Mouse (Mus musculus): ENCODE data around the gene Abcg2. TPM values are rescaled to one million over a fixed set of nuclear protein-coding genes. Genes with fewer than 3 reads are reported as not detected.

Abcg2 gene
- polyA plus RNA-seq, 1 experiment from 2014 or later = 66.9 TPM

DNA sequence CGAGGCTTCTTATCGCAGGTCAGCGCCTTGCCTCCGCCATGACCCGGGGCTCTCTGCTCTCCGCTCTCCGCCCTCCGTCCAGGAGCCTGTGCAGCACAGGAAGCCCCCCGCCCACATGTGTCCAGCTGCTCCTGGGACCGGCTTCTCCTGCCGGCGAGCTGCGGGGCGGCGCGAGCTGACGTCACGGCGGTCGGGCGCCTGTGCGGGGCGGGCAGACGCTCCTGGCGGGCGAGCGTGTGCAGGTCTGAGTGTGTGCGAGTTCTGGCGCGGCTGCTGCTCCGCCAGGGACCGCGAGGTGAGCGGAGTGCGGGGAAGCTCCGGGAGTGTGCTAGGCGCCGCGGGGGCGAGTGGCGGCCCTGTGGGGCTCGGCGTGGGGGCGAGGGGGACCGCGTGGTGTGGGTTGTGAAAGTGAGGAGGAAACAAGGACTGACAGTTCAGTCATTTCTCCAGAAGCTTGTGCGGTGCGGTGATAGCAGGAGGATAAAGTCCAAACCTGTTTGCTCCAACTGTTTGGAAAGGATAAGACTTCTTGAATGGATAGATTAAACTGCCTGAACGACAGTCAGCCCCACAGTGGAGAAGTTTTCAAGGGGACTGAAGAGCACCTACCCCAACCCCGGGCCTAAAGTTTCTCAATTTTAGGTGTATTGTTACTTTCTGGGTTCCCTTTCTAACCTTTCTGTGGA, 56.2 kb downstream of the Abcg2 start:
- Histone ChIP-seq H3K36me3 (no peaks in the 10 kb centered on the region), H3K27ac (peak overlapping the region; percentile 68), H3K9me3 (no peaks in the 10 kb centered on the region), H3K4me1 (peaks cover 4% of the 10 kb centered on the region; the same call in 1 of the 2 replicates), H3K4me3 (replicated peaks) (peak overlapping the region; percentile 66), H3K4me2 (peak overlapping the region; percentile 80), H3K9ac (peak overlapping the region; percentile 58), H3K27me3 (replicated peaks) (no peaks in the 10 kb centered on the region)
- under 1% methylated on average over 50 of the region's 50 CpGs for WGBS
- peak; percentile 94 for ATAC-seq (ENCODE audit: insufficient read depth, low FRiP score, low read depth)

DNA sequence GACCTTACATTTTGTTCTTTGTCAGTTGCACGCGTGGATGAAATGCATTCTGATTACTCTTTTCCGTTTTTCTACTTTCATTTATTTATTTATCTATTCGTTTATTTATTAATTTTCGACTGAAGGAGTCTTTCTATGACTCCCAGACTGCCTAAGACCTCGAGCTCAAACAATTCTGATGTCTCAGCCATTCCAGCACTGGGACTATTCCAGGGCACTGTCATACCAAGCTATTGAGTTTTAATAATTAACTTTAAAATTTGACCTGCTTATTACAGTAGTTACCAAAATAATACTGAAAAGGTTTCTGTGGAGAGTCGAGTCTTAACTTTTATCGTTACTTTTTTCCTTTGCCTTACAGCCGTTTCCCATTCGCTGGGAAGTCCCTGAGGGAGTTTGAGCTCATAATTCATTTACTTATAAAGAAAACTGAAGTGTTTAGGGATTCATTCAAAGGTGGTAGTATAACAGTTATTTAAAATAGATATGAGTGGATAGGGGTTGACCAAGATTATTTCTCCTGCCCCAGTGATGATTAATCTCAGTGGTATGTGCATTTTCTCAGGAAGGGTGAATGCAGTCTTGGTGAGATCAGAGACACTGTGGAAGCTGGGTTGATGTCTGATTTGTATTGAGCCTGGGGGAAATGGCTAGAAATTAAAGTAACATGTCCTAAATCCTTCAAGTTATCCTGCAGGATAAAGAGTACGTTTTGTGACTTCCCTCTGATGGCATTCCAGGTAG, 56.9 kb downstream of the Abcg2 start:
- Histone ChIP-seq H3K27ac (no peak overlapping the region), H3K9me3 (no peaks in the 10 kb centered on the region), H3K4me1 (peaks cover 4% of the 10 kb centered on the region; the same call in 1 of the 2 replicates), H3K4me2 (peak overlapping the region; percentile 80), H3K36me3 (no peaks in the 10 kb centered on the region), H3K27me3 (replicated peaks) (no peaks in the 10 kb centered on the region), H3K9ac (0 out of 2 replicates have a peak overlapping the region, but pooled peaks have one; percentile 58), H3K4me3 (replicated peaks) (peak overlapping the region; percentile 66)
- no peak for ATAC-seq (ENCODE audit: insufficient read depth, low FRiP score, low read depth)
- 27% methylated on average over 11 of the region's 11 CpGs for WGBS

DNA sequence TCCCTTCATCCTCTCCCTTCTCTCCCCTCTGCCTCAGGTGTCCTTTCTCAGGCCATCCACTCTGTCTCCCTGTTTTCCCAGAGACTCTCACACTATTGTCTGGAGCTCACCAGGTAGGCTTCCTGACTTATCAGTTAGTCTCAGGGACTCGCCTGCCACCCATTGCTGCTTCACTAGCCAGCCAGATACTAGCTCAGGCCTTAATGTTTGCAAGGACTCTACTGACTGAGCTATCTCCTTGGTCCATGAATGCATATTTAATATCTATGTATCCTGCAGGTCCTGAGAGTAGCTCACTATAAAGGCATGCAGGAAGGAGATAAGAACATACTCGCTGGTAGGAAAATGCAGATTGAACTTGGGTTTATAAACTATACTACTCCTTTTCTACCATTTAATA, 57.9 kb downstream of the Abcg2 start:
- WGBS = 71% methylated on average over 2 of the region's 2 CpGs
- peak overlapping the region; percentile 29; the same call in 1 of the 2 replicates for H3K4me2 ChIP-seq
- H3K9me3 ChIP-seq = no peaks in the 10 kb centered on the region
- no peak overlapping the region for H3K27ac ChIP-seq
- no peak overlapping the region for H3K9ac ChIP-seq
- ATAC-seq (ENCODE audit: insufficient read depth, low FRiP score, low read depth) = peak; percentile 84
- H3K27me3 ChIP-seq (replicated peaks) = no peaks in the 10 kb centered on the region
- H3K4me3 ChIP-seq (replicated peaks) = no peak overlapping the region
- peaks cover 4% of the 10 kb centered on the region; the same call in 1 of the 2 replicates for H3K4me1 ChIP-seq
- no peaks in the 10 kb centered on the region for H3K36me3 ChIP-seq

DNA sequence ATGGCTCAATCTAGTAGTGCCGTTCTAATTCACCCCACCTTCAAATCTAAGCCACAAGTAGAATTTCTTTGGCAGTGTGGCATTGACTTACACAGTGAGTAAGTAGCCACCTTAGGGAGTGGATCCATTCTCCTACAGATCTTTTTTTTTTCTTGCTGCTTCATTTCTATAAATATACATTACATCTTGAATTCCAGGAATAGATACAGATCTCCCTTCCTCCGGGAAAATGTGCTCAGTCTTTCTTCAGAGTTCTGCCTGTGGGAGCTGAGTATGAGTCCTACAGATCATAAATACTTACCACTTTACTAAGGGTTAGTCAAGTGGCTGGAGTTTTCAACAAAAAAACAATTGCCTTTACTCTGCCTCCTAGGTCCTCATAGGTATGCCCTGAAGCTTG, 60.3 kb downstream of the Abcg2 start:
- Histone ChIP-seq H3K4me1 (no peaks in the 10 kb centered on the region), H3K36me3 (no peaks in the 10 kb centered on the region), H3K27me3 (replicated peaks) (no peaks in the 10 kb centered on the region), H3K4me2 (no peak overlapping the region), H3K9me3 (no peaks in the 10 kb centered on the region), H3K9ac (no peak overlapping the region), H3K27ac (no peak overlapping the region), H3K4me3 (replicated peaks) (no peak overlapping the region)
- no peak for ATAC-seq (ENCODE audit: insufficient read depth, low FRiP score, low read depth)
- WGBS = 67% methylated on average over 2 of the region's 2 CpGs

DNA sequence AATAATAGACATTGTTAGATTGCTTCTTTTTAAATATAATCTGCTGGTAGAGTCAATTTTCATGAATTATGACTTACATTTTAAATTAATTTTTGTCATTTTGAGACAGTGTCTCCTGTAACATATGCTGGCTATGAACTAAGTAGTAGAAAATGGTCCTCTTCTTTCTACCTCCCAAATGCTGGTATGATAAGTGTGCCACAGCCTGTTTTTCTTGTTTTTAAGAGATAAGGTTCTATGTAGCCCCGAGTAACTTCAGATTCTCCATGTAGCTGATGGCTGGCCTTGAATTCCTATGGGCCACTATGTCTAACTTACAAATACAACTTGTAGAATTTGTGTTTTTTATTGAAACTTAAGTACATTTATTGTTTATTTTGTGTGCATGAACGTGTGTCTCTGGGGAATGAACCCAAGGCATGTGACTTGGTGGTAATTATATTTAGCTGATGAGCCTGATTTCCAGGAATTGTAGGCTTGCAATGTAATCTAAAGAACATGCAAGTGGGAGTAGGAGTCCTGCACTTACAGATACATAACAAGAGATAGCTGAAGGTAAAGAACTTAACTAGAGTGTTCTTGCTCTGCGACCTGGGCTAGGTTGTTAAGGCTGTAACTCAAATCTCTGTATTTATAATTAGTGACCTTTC, 63.9 kb downstream of the Abcg2 start:
- Histone ChIP-seq H3K27me3 (replicated peaks) (no peaks in the 10 kb centered on the region), H3K4me3 (replicated peaks) (no peak overlapping the region), H3K27ac (no peak overlapping the region), H3K9ac (no peak overlapping the region), H3K4me2 (no peak overlapping the region), H3K9me3 (no peaks in the 10 kb centered on the region), H3K4me1 (no peaks in the 10 kb centered on the region), H3K36me3 (no peaks in the 10 kb centered on the region)
- 57% methylated on average over 3 of the region's 3 CpGs for WGBS
- ATAC-seq (ENCODE audit: insufficient read depth, low FRiP score, low read depth) = peak; percentile 84; the same call in 1 of the 2 replicates

DNA sequence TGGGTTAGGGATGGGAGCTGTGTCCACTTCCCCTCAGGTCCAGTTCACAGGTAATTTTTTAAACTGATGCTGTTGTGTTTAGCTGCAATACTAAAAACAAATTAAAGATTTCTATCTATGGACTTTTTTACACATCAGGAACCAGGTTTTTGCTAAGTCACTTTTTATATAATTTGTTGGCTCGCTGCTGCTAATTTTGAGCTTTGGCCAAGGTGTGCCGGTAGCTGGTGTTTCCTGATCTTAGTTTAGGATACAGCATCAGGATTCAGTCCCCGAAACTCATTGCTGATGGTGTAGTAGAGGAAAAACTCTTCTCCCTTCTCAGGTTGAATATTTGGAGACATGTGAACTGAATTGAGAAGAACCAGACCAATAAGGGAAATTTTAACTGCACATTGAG, 65.8 kb downstream of the Abcg2 start:
- Histone ChIP-seq H3K27me3 (replicated peaks) (no peaks in the 10 kb centered on the region), H3K9me3 (no peaks in the 10 kb centered on the region), H3K4me1 (no peaks in the 10 kb centered on the region), H3K9ac (no peak overlapping the region), H3K27ac (no peak overlapping the region), H3K4me2 (no peak overlapping the region), H3K4me3 (replicated peaks) (no peak overlapping the region), H3K36me3 (no peaks in the 10 kb centered on the region)
- WGBS = 92% methylated on average over 3 of the region's 3 CpGs
- ATAC-seq (ENCODE audit: insufficient read depth, low FRiP score, low read depth) = no peak

DNA sequence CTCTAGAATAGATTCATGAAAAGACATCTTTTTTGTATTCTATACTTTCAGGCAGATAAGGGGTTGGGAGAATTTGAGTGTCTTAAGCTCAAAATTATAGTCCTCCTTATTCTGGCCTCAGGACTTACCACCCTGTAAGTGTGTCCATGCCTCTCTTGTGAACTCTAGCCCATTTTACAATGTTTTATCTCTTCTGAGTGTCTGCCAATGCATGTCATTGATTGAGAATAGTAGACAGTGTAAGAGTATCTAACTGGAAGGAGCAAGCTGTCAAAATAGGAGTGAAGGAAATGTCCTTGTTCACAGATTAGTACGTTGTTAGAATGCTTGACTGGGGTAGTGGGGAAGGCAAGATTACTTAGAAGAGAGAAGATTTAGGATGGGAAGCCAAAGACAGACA, 66.7 kb downstream of the Abcg2 start:
- Histone ChIP-seq H3K27me3 (replicated peaks) (no peaks in the 10 kb centered on the region), H3K4me3 (replicated peaks) (no peak overlapping the region), H3K36me3 (no peaks in the 10 kb centered on the region), H3K9ac (no peak overlapping the region), H3K27ac (no peak overlapping the region), H3K9me3 (no peaks in the 10 kb centered on the region), H3K4me2 (no peak overlapping the region), H3K4me1 (no peaks in the 10 kb centered on the region)
- WGBS = 49% methylated on average over 1 of the region's 1 CpGs
- ATAC-seq (ENCODE audit: insufficient read depth, low FRiP score, low read depth) = no peak

DNA sequence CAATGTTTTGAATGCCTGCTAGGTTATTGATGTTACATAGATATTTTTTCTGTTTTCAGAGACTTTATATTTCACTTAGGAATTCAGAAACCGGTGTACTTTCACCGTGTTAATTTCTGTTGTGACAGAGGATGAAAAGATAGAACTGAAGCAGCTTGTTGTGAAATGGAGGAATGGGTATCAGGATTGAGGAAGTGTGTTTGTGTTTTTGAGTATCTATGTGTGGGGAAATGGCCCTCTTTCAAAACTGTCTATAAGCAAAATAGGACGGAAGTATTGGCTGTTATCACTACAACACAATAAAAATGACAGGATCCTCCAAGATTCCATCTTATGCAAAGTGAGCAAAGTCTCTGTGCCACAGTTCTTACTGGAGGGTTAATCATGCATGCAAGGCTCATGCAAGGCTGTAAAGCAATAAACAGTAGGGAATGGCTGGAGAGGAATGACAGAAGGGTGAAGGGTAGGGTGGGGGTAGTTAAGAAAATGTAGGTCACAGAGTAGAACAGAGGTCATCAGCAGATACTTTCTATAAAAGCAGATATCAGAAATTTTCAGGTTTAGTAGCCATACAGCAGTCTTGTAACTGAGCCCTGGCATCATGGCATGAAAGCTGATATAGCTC, 76.7 kb downstream of the Abcg2 start:
- H3K4me3 ChIP-seq (replicated peaks) = no peak overlapping the region
- ATAC-seq (ENCODE audit: insufficient read depth, low FRiP score, low read depth) = no peak
- no peaks in the 10 kb centered on the region for H3K27me3 ChIP-seq (replicated peaks)
- H3K9me3 ChIP-seq = no peaks in the 10 kb centered on the region
- no peak overlapping the region for H3K27ac ChIP-seq
- H3K9ac ChIP-seq = no peak overlapping the region
- H3K36me3 ChIP-seq = no peaks in the 10 kb centered on the region
- no peaks in the 10 kb centered on the region for H3K4me1 ChIP-seq
- WGBS = 84% methylated on average over 3 of the region's 3 CpGs
- H3K4me2 ChIP-seq = no peak overlapping the region

DNA sequence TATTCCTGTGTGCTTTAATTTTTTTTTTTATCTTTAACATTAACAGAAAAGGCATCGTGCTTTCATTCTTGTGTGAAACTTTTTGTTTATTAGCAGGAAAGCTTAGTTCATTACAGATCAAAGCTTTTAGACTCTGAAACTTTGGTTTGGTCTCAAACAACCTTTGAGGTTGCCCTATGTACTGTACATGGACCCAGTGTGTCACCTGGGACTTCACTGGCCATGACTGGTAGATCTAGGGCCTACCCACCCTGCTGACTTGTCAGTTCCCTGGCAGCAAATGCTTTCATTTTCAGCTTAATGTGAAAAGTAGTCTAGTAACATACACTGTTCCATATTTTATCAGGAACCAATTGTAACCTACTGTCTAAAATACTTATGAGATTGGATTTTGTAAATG, 93.5 kb downstream of the Abcg2 start:
- Histone ChIP-seq H3K4me3 (replicated peaks) (no peak overlapping the region), H3K4me2 (no peak overlapping the region), H3K27me3 (replicated peaks) (no peaks in the 10 kb centered on the region), H3K9me3 (no peaks in the 10 kb centered on the region), H3K27ac (no peak overlapping the region), H3K4me1 (no peaks in the 10 kb centered on the region), H3K9ac (no peak overlapping the region), H3K36me3 (peaks cover 5% of the 10 kb centered on the region; the same call in 1 of the 2 replicates)
- 81% methylated on average over 1 of the region's 1 CpGs for WGBS
- no peak for ATAC-seq (ENCODE audit: insufficient read depth, low FRiP score, low read depth)

DNA sequence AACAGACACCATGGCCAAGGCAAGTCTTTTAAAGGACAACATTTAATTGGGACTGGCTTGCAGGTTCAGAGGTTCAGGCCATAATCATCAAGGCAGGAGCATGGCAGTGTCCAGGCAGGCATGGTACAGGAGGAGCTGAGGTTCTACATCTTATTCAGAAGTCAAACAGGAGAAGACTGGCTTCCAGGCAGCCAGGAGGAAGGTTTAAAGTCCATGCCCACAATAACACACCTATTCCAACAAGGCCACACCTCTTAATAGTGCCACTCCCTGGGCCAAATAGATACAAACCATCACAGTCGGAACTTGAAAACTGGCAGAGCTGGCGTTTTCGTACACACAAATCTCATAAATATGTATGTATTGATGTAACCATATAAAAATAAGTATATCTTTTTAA, 94.2 kb downstream of the Abcg2 start:
- Histone ChIP-seq H3K4me1 (no peaks in the 10 kb centered on the region), H3K4me2 (no peak overlapping the region), H3K36me3 (peaks cover 6% of the 10 kb centered on the region; the same call in 1 of the 2 replicates), H3K9ac (no peak overlapping the region), H3K27ac (no peak overlapping the region), H3K4me3 (replicated peaks) (no peak overlapping the region), H3K9me3 (no peaks in the 10 kb centered on the region), H3K27me3 (replicated peaks) (no peaks in the 10 kb centered on the region)
- ATAC-seq (ENCODE audit: insufficient read depth, low FRiP score, low read depth) = no peak
- 85% methylated on average over 3 of the region's 3 CpGs for WGBS

DNA sequence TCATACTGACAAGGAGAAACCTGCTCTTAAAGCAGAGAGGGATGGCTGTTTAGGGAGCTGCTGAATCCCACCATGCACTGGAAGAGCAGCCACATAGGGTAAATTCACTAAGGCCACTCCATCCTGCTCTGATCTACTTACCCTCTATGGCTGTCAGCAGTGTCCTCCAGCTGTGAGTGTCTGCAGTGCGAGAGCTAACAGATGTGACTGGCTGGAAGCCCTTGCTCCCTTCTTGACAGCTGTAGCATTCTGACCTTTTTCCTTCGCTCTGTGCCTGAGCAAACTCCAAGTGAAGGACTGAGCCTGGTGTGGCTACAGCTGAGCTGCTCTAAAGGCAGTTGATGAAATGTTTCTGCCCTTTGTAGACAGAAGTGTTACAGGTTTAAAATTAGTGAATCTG, 107.3 kb downstream of the Abcg2 start:
- WGBS = 53% methylated on average over 2 of the region's 2 CpGs
- Histone ChIP-seq H3K4me3 (replicated peaks) (no peak overlapping the region), H3K36me3 (no peaks in the 10 kb centered on the region), H3K9ac (no peak overlapping the region), H3K27ac (no peak overlapping the region), H3K4me1 (no peaks in the 10 kb centered on the region), H3K9me3 (no peaks in the 10 kb centered on the region), H3K27me3 (replicated peaks) (no peaks in the 10 kb centered on the region), H3K4me2 (no peak overlapping the region)
- ATAC-seq (ENCODE audit: insufficient read depth, low FRiP score, low read depth) = no peak

DNA sequence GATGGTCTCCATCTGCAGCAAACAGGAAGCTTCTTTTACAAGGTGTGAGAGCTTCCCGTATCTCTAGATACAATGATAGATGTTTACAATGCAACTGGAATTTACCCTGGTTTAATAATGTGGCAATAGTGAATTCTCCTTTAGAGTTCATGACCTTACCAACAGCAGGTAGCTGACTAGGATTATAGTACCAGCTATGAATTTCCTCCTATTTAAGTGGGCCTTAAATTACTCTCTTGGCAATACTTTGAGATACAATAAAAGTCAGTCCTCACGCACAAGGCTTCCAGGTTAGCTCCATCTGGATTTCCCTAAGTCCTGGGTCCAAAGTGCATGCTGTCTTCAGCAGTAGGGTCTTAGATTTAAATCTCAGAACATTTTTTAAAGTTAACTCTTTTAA, 109.9 kb downstream of the Abcg2 start:
- 83% methylated on average over 2 of the region's 2 CpGs for WGBS
- Histone ChIP-seq H3K4me1 (no peaks in the 10 kb centered on the region), H3K4me3 (replicated peaks) (no peak overlapping the region), H3K36me3 (no peaks in the 10 kb centered on the region), H3K4me2 (no peak overlapping the region), H3K27ac (no peak overlapping the region), H3K9me3 (no peaks in the 10 kb centered on the region), H3K9ac (no peak overlapping the region), H3K27me3 (replicated peaks) (no peaks in the 10 kb centered on the region)
- ATAC-seq (ENCODE audit: insufficient read depth, low FRiP score, low read depth) = no peak
